Mouse (Mus musculus): ENCODE results near the gene Pik3ca.

DNA sequence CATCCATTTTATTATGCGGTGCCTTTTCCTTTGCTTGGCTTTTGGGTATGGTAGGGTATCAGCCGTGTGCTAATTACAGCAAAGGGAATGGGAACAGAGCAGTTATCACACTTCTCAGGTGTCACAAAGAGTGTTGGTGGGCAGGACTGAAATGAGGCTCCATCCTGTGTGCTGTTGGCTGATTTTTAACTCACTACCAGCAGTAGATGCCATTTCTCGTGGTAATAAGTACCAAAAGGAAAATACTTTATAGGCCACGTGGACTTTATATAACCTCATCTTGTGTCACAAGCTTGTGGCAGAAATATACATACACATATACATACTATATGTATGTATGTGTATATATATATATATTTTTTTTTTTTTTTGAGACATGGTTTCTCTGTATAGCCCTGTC, 69.8 kb downstream of the Pik3ca start:
- TF ChIP-seq CTCF (conservative IDR thresholded peaks at IDR 0.05; ENCODE audit: low read length): no peak
- no peak for TF ChIP-seq POU5F1 (IDR thresholded peaks at IDR 0.05; ENCODE audit: borderline replicate concordance, low read length)
- no peak for TF ChIP-seq NANOG (IDR thresholded peaks at IDR 0.05; ENCODE audit: borderline replicate concordance, low read length)
